Mouse (Mus musculus) CD4-positive helper T cell, adult 2 months (primary cell): ENCODE measurements around the gene Parp6.

Experiments used
- DNase-seq: peaks from one replicate; pipeline ENCODE4 v3.0.0-alpha.2; 2012; ENCODE audit warnings: low read depth, missing footprints, low spot score

The Parp6 gene

GRCm38 (mm10) chr9:59616622-59617306, at the start of gene Parp6:
Gene Parp6 (plus strand): TSS chr9:59617284.
- DNase-seq, result peak; percentile 100

GRCm38 (mm10) chr9:59571852-59572251, 45.2 kb upstream of the Parp6 start:
- no peak for DNase-seq

- no peak for DNase-seq
Observed at GRCm38 (mm10) chr9:59577401-59577800, 39.7 kb upstream of the Parp6 start.

GRCm38 (mm10) chr9:59577844-59578504, 39.1 kb upstream of the Parp6 start, which contains the start of gene Celf6:
Gene Celf6 (plus strand): TSS chr9:59577917.
- DNase-seq, result peak; percentile 76

GRCm38 (mm10) chr9:59578505-59578867, 38.6 kb upstream of the Parp6 start:
- no peak for DNase-seq

- peak; percentile 54 for DNase-seq
Observed at GRCm38 (mm10) chr9:59584871-59585308, 32.2 kb upstream of the Parp6 start.

GRCm38 (mm10) chr9:59588252-59588651, 28.8 kb upstream of the Parp6 start:
- DNase-seq, result no peak

GRCm38 (mm10) chr9:59588710-59589671, 28.1 kb upstream of the Parp6 start:
- DNase-seq, result peak; percentile 21

- DNase-seq, result no peak
Observed at GRCm38 (mm10) chr9:59589703-59590439, 27.2 kb upstream of the Parp6 start.

- no peak for DNase-seq
Observed at GRCm38 (mm10) chr9:59601661-59602060, 15.4 kb upstream of the Parp6 start.

- DNase-seq, result no peak
Observed at GRCm38 (mm10) chr9:59605967-59606366, 11.1 kb upstream of the Parp6 start.

GRCm38 (mm10) chr9:59610950-59611349, 6.1 kb upstream of the Parp6 start:
- no peak for DNase-seq

- no peak for DNase-seq
Observed at GRCm38 (mm10) chr9:59615797-59616196, 1.3 kb upstream of the Parp6 start.

GRCm38 (mm10) chr9:59617307-59617973, 356 bp downstream of the Parp6 start:
- DNase-seq, result no peak

- no peak for DNase-seq
Observed at GRCm38 (mm10) chr9:59638372-59638771, 21.3 kb downstream of the Parp6 start.

GRCm38 (mm10) chr9:59639936-59640335, 22.9 kb downstream of the Parp6 start:
- DNase-seq, result no peak

- DNase-seq, result no peak
Observed at GRCm38 (mm10) chr9:59641320-59641719, 24.2 kb downstream of the Parp6 start.

GRCm38 (mm10) chr9:59649911-59650310, 32.8 kb downstream of the Parp6 start:
- no peak for DNase-seq

- DNase-seq, result peak; percentile 24
Observed at GRCm38 (mm10) chr9:59653371-59653770, 36.3 kb downstream of the Parp6 start.

- DNase-seq, result no peak
Observed at GRCm38 (mm10) chr9:59654450-59654983, 37.4 kb downstream of the Parp6 start.
